Mouse (Mus musculus) liver, embryonic 11.5 days (tissue): Measurements from ENCODE around the gene 1700020N01Rik. TPM values are rescaled to one million over a fixed set of nuclear protein-coding genes. Genes with fewer than 3 reads are reported as not detected.

Source experiments
- ATAC-seq: fragments of 200-750 bp; cut with Nextera tagmentation; replicated peaks from 2 replicates; pipeline ENCODE4 v1.8.0; 2017; ENCODE audit warnings: moderate number of reproducible peaks, mild to moderate bottlenecking, moderate TSS enrichment, moderate library complexity; ENCODE audit not compliant: low FRiP score
- DNase-seq: peaks from one replicate; pipeline ENCODE4 v3.0.0-alpha.2; 2017; ENCODE audit warnings: low spot score
- H3K27ac ChIP-seq: fragments of 300-500 bp; sonication (generic); 2 replicates; pipeline ENCODE4 v1.5.1; 2014; ENCODE audit warnings: mild to moderate bottlenecking, low read depth, low read length, control low read depth
- H3K27me3 ChIP-seq: fragments of 300-500 bp; sonication (generic); replicated peaks from 2 replicates; pipeline ENCODE4 v1.6.1; 2014; ENCODE audit warnings: low read length, mixed read lengths; ENCODE audit not compliant: control insufficient read depth, insufficient read depth
- H3K36me3 ChIP-seq: fragments of 300-500 bp; sonication (generic); 2 replicates; pipeline ENCODE4 v1.6.1; 2014; ENCODE audit warnings: mild to moderate bottlenecking, low read length, moderate library complexity, mixed read lengths; ENCODE audit not compliant: control insufficient read depth, insufficient read depth
- H3K4me1 ChIP-seq: fragments of 300-500 bp; sonication (generic); replicated peaks from 2 replicates; pipeline ENCODE4 v1.6.1; 2014; ENCODE audit warnings: low read length, mixed read lengths; ENCODE audit not compliant: control insufficient read depth, insufficient read depth
- H3K4me2 ChIP-seq: fragments of 300-500 bp; sonication (generic); 2 replicates; pipeline ENCODE4 v1.6.1; 2014; ENCODE audit warnings: mild to moderate bottlenecking, control low read depth, moderate library complexity
- H3K4me3 ChIP-seq: fragments of 300-500 bp; sonication (generic); 2 replicates; pipeline ENCODE4 v1.5.1; 2014; ENCODE audit warnings: low read depth, low read length, control low read depth
- H3K9ac ChIP-seq: fragments of 300-500 bp; sonication (generic); 2 replicates; pipeline ENCODE4 v1.6.1; 2014; ENCODE audit warnings: low read depth, low read length, control low read depth
- H3K9me3 ChIP-seq: fragments of 300-500 bp; sonication (generic); 2 replicates; pipeline ENCODE4 v1.6.1; 2016; ENCODE audit warnings: low read length, inconsistent platforms, mixed read lengths; ENCODE audit not compliant: control insufficient read depth
- WGBS: fragments of 180-500 bp; shearing (Covaris S2); extraction: QIAGEN DNeasy Blood & Tissue Kit; methylation state at CpG from one replicate; pipeline ENCODE4 v1.1.7; 2014; 5-methylcytosine and 5-hydroxymethylcytosine counted together
- polyA plus RNA-seq: library from polyadenylated mRNA; unstranded; fragments of >200 nt; fragmentation: Nextera tagmentation; extraction: Ambion mirVana; gene quantifications from 2 replicates; pipeline ENCODE4 v1.2.1, GENCODE M21; 2014

1700020N01Rik gene
- polyA plus RNA-seq, 1 experiment from 2014 or later, result not detected

DNA sequence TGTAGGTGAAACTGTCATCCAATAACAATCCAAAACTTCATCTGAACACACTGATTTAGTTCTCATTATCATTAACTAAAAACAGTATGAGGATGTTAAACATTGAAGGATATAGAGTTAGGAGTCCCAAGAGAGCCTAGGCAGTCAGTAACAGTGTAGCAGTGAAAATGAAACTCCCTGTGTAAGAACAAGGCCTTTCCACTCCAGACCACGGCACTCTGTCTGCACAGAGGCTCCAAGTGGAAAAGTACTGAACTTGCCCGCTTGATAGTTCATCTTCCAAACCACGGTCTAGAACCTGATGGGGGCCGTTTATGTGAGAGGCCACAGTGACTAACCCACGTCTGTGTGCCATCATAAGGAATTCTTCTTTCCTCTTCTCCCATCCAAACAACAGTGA is 77.2 kb downstream of the 1700020N01Rik start:
- 80% methylated on average over 5 of the region's 5 CpGs for whole genome bisulfite sequencing
- H3K4me2 ChIP-seq, result no peak overlapping the region
- H3K4me3 ChIP-seq, result no peak overlapping the region
- no peaks in the 10 kb centered on the region for H3K27me3 ChIP-seq
- no peaks in the 10 kb centered on the region for H3K36me3 ChIP-seq
- no peaks in the 10 kb centered on the region for H3K9me3 ChIP-seq
- H3K4me1 ChIP-seq, result no peaks in the 10 kb centered on the region
- ATAC-seq, result no peak
- H3K9ac ChIP-seq, result no peak overlapping the region
- H3K27ac ChIP-seq, result no peak overlapping the region
- DNase-seq, result no peak

Other genes with a start within 250 kb of the 1700020N01Rik start
- 3.6 and 4.2 TPM in 2 replicates for gene Aldh8a1, start 215.9 kb upstream of the 1700020N01Rik start, polyA plus RNA-seq